Mouse (Mus musculus): ENCODE results near the gene Zfp839.

Gene Zfp839

GRCm38 (mm10) chr12:110875351-110875750 lies 25.3 kb downstream of the Zfp839 start:
- no peak for DNase-seq (ENCODE audit: low spot score in 2 of 2)

- DNase-seq (ENCODE audit: low spot score in 2 of 2): no peak
Measured at GRCm38 (mm10) chr12:110882291-110882690, 32.2 kb downstream of the Zfp839 start.

GRCm38 (mm10) chr12:110885251-110885650 lies 35.2 kb downstream of the Zfp839 start:
- no peak for DNase-seq (ENCODE audit: low spot score in 2 of 2)

- no peak for DNase-seq (ENCODE audit: low spot score in 2 of 2)
Measured at GRCm38 (mm10) chr12:110888106-110888505, 38.1 kb downstream of the Zfp839 start.

GRCm38 (mm10) chr12:110888606-110889005 lies 38.6 kb downstream of the Zfp839 start:
- DNase-seq (ENCODE audit: low spot score in 2 of 2): no peak

GRCm38 (mm10) chr12:110889036-110890020 lies 39.3 kb downstream of the Zfp839 start, which contains the start of the genes Cinp and Tecpr2:
Gene Cinp (minus strand): TSS chr12:110889145.
Gene Tecpr2 (plus strand): TSS chr12:110889264.
- DNase-seq (ENCODE audit: low spot score in 2 of 2): peak; percentile 86 to 95

GRCm38 (mm10) chr12:110891887-110892286 lies 41.8 kb downstream of the Zfp839 start:
- DNase-seq (ENCODE audit: low spot score in 2 of 2): no peak

GRCm38 (mm10) chr12:110902106-110902505 lies 52.1 kb downstream of the Zfp839 start:
- no peak for DNase-seq (ENCODE audit: low spot score in 2 of 2)

- DNase-seq (ENCODE audit: low spot score in 2 of 2): no peak
Measured at GRCm38 (mm10) chr12:110903536-110903935, 53.5 kb downstream of the Zfp839 start.

GRCm38 (mm10) chr12:110907845-110908244 lies 57.8 kb downstream of the Zfp839 start:
- no peak for DNase-seq (ENCODE audit: low spot score in 2 of 2)

- no peak for DNase-seq (ENCODE audit: low spot score in 2 of 2)
Measured at GRCm38 (mm10) chr12:110909962-110910361, 59.9 kb downstream of the Zfp839 start.

- DNase-seq (ENCODE audit: low spot score in 2 of 2): no peak
Measured at GRCm38 (mm10) chr12:110915761-110916160, 65.7 kb downstream of the Zfp839 start.

Data from urinary bladder, postnatal 36 days (tissue).